Mouse (Mus musculus) ovary, postnatal 36 days (tissue): ENCODE data around the gene Arsg.

ENCODE experiments used
- DNase-seq: peaks from one replicate; pipeline ENCODE4 v3.0.0; 2022; ENCODE audit warnings: low spot score, mixed read lengths

Gene Arsg

DNA sequence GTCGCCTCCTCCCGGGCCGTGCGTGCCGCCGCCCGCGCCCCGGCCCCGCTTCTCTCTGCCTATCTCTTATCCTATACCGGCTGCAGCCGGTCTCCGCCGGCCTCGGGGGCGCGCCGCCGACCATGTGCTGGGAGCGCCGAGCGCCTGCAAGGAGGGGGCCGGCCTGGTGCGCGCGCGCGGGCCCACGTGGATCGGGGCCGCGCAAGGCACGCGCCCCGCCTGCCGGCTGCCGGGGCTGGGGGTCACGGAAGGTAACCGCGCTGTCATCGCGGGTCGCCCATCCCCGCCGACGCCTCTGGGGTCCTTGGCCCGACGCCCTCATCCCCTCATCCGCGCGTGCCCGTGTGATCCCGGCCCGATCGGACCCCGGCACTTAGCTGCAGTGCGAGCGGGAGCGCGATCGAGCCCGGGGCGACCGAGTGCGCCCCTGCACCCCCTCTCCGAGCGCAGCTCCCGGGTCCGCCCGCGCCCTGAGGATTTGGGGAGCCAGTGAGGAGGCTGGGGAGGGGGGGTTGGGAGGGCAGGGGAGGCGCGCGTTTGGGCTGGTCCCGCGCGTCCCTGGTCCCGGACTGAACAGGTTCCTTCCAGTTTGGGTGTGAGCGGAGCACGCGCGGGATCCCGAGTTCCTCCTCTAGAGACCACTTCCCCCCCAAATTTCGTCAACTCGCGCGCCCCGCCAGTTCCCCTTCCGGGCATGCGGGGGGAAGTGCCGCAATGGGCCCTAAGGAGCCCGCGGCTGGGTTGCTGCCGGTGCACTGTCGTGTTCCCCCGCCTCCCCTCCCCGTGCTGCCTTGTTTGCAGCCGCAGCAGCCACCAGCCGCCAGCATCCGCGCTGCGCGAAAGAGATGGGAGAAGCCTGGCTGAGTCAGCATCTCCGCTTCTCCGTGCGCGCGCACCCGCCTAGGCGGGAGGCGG lies at the start of gene Arsg, which contains the start of gene Slc16a6:
Arsg (plus strand) TSS at position 204 of the 915 bp plus-strand sequence.
Slc16a6 (minus strand) TSS at position 428 of the 915 bp plus-strand sequence.
- DNase-seq = peak; percentile 81

DNA sequence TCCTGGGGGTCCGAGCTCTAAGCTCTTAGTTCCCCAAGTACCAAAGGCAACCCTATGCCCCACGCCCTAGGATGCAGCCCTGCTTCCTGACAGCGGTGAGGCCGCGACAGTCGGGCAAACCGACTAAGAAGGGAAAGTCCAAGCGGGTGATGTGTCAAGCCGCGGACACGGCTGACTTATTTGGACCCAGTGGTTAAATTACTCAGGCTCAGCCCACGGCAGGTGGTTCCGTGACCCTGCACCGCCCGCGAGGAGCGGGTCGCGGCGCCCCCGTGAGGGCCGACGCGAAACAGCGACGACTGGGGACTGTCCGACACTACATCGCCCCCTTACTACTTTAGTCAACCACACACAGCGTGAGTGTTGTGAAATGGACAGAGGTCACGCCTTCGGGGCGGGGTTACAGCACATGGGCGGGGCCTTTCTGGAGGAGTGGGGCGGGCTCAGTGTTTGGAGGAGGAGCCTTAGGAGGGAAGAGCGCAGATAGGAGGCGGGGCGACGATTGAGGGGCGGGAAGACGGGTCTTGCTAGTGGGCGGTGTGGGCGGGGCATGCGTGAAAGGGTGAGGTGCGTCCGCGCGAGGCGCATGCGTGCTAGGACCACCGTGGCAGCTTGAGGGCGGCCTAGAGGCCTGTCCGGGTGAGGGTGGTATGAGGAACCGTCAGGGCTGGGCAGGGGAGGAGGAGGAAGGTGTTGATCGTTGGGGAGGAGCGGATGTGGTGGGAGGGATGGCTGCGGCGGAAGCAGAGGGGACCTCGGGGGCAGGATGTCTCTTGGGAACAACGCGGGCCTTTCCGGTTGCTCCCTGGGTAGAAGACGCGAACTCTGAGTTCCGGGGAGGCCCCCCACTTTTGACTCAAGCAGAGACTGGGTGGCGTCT lies 47.5 kb upstream of the Arsg start, which contains the start of gene Amz2:
Amz2 (plus strand) TSS at position 555 of the 880 bp plus-strand sequence.
- peak; percentile 100 for DNase-seq

DNA sequence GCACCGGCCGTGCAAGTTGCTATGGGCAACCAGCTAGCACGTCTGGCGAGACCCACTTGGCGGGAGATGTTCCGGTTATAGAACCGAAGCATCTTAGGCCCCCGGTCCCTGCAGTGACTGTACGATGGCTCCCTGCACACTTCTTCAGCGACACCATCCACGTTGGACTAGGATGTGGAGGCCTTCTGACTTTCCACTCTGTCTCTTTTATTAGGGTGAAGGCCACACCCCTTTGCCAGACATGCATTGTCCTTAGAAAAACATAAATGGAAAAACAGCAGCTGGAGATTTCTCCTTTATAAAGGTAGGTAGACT lies 46.9 kb upstream of the Arsg start:
- DNase-seq = no peak

DNA sequence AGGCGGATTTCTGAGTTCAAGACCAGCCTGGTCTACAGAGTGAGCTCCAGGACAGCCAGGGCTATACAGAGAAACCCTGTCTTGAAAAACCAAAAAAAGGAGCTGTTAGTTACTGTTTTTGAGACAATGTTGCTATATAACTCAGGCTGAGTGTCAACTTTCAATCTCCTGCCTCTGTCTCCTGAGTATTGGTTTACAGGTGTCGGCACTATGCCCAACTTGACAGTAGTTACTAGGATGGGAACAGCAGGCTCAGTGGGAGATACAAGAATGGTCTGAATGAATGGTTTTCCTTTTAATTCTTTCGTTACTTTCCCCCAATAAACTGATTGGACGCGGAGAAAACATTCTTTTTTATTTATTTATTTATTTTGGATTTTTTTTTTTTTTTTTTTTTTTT lies 45.8 kb upstream of the Arsg start:
- no peak for DNase-seq

DNA sequence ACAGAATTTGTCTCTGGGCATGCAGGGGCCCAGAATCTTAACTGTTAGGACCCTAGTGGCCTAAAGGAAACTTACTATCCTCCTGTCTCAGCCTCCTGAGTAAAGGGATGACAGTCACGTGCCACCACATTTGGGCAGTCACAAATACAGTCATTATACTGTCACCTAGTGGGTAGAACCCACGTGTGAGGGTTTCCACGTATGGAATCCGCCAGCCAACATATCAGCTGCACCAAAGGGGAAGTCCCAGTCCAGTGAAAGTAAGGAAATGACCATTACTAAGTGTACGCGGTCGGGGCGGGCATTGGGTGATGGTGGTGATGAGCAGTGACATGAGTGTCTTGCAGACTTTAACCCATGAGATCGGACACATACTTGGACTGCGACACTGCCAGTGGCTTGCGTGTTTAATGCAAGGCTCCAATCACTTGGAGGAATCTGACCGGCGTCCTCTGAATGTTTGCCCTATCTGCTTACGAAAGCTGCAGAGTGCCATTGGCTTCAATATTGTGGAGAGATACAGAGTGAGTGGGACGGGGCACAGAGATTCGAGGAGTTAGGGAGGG lies 38.9 kb upstream of the Arsg start:
- no peak for DNase-seq

DNA sequence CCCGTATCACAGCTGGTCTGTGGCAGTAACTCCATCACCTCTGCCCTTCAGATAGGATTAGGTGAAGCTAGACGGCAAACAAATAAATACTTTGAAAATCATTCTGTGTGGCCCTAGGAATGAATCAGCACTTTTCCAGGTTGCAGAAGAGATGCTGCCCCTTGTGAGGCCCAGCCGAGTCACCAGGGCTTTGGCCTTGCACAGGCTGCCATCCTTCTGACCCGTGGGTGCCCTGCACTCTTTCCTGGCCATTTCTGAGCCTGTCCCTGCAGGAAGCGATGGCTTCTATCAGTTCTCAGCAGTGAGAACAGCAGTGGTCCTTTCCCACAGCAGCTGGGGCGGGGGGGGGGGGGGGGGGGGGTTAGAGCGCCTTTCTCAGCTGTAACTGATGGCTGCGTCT lies 36.3 kb upstream of the Arsg start:
- DNase-seq = no peak

DNA sequence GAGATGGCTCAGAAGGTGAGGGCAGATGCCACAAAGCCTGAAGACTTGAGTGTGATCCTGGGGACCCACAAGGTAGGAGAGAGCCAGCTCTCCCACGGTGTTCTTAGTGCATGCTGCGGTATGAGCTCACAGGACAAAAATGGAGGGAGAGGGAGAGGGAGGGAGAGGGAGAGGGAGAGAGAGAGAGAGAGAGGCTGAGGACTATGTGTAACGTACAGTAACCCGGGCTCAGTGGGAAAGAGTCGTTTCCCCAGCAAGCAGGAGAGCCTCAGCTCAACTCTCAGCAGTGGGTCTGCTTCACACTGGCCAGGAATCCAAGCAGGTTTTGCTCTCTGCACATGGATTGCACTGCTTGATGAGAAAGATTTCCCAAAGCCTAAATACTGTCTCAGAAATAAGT lies 34.0 kb upstream of the Arsg start:
- DNase-seq = no peak

DNA sequence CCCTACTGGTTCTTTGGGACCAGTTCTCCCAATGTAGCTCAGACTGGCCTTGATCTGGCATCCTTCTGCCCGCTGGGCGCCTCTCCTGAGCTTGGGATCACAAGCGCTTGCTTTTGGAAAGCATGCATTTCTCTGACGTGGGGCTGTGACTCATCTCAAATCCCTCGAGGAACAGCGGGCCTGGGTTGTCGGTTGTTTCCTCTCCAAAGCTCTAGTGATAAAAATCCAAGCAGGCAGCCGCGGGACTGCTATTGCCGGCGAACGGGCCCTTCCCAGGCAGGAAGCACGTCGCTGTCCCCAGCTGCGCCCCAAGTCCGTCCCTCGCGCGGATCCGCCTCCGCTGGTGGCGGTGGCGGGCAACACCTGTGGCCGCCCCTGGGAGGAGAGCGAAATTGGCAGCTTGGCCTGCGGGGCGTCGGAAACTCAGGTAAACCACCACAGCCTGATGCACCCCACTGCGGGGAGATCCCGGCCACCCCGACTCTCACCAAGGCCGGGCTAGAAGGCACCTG lies 33.3 kb upstream of the Arsg start:
- peak; percentile 74 for DNase-seq

DNA sequence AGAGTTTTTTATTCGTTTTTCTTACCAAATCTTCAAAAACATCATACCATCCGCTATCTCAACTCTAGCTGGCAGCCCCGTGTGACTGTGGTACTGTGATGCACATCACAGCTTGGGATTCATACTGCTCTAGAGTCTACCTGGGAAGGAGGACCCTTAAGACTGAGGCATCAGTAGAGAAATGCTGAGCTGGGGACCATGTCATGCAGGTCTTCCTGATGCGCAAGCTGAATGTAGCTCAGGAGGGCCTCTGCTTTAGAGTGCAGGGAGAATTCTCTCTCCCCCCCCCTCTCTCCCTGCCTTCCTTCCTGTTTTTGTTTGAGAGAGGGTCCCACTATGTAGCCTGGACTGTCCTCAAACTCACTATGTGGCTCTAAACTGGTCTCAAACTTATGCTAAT lies 32.5 kb upstream of the Arsg start:
- no peak for DNase-seq

DNA sequence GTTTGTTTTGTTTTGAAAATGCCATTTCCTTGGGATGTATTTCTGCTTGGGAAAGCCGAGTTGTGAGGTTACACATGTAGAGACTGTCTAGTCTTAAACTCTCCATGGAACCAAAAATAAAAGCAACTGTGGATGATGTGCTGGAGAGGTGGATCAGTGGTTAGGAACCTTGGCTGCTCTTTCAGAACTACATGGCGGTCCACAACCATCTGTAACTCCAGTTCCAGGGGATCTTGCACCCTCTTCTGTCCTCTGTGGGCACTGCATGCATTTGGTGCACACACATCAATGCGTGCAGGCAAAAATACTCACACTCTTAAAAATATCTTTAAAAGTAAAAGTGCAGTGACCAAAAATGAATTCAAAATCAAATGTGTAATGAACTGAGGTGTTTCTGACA lies 32.1 kb upstream of the Arsg start:
- DNase-seq = no peak

DNA sequence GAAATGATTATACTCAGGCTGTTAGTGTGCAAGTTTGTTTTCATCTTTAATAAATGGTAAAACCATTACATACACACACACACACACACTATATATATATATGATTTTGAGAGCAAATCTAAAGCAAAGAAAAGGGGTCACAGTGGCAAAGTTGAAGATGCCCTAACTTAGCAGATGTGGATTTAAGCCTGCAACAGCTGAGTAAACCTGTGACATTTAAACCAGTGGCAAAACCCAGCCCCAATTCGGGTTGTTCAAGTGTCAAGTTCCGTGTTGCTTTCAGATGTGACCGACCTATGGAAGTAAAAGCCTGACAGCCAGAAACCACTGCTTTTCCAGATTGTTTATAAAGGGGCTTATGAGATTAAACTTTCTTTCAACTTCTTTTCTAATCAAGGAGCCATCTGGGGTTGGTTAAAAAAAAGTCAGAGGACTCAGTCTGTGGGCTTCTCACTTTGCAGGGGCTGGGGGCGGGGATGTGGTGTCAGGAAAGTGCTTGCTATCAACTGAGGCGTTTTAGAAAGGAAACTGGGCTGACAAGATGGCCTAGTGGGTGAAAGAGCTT lies 30.9 kb upstream of the Arsg start:
- no peak for DNase-seq

DNA sequence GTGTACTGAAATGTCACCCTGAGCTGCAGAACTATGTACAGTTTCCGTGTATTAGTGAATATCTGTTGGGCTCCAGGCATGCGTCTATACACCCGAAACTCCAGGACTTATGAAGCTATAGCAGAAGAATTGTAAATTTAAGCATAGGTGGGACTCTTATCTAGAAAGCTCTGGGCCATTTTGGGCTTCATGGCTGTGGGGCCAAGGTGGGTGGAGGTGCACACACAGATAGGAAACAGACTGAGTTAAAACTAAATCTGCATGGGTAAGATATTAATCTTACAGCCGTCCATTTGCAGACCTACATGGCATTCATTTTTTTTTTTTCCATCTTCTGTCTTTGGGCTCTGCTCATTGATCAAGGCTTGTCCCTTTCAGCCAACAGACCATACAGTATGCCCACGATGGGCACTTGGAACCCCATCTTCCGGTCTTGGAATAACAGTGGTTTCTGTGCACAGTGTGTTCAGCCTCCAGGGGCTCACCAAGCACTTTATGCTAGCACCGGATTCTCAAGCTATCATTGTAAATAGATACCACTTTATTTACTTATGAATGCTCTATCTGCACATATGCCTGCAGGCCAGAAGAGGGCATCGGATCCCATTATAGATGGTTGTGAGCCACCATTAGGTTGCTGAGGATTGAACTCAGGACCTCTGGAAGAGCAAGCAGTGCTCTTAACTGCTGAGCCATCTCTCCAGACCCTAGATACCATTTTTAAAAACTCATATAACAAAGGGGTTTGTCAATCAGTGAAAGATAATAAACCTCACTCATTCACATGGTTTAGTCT lies 29.5 kb upstream of the Arsg start:
- DNase-seq = no peak

DNA sequence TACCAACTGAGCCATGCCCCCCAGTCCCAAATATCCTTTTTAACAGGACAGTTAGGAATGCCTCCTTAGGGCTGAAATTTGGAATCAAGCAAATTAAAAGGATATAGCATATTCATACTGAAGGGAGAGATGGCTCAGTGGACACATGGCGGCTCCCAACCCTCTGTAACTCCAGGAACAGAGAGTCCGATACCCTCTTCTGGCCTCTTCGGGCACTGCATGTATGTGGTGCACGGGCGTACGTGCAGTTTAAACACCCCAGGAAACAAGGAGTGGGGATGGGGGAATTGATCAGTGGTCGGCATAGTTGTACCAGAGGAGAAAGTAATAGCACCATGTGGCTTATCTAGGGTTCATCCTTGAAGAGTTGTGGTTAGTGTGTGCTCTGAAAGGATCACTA lies 28.6 kb upstream of the Arsg start:
- peak; percentile 29 for DNase-seq

DNA sequence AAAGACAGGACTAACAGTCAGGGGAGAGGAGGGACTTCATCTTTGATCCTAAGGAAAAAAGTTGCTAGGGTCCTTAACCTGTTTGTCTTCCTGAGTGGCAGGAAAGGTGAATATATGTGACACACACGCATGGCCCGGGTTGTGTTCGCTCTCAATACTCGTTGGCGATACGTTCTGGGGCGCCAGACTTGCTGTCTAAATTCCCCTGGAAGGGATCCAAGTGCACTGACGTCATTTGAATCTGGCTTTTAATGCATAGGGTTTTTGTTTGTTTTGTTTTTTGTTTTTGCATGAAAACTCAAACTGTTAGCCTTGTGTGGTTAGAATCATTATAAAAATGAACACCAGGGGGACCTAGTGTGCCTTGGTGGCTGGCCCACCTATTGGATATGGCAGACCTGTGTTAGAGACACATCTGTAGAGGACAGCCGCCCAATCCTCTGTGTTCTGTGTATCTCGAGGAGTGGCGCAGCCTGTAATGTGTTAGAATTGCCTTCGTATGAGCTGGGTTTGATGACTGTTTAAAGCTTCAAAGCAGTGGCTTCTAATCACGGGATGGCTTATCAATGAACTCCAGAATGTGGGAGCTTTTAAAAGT lies 27.6 kb upstream of the Arsg start:
- DNase-seq = no peak

DNA sequence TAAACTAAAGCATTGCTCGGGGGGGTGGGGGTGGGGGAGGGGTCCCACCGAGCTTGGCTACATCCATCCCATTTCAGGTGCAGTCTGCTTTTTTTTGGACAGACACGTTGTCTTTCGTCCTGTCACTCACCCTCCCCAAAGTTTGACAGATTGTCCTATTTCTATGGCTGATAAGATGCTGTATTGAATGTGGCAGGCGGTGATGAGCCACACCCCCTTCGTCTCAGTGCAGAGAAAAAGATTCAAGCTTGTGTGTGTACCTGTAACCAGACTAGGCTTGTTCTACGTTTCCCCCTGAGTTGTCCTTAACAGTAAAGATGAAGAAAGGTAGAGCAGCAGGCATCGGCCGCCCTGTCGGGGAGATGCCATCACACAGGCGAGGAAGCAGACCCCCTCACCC lies 22.0 kb upstream of the Arsg start:
- DNase-seq = no peak

DNA sequence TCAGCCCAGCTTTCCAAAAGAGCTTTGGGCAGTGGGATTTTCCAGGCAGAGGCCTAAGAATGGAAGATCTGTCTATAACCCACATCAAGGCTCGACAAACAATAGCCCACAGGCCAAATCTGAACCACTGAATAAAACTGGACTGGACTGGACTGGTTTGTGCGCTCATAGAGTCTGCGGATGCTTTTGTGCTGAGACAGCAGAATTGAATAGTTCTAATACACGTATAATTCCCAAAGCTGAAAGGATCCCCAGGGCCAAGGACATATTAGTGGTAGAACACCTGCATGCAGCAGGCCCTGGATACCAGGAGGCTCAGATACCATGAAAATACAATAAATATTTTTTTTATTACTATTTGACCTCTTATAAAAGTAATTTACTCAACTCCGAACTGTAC lies 16.9 kb upstream of the Arsg start:
- DNase-seq = no peak

DNA sequence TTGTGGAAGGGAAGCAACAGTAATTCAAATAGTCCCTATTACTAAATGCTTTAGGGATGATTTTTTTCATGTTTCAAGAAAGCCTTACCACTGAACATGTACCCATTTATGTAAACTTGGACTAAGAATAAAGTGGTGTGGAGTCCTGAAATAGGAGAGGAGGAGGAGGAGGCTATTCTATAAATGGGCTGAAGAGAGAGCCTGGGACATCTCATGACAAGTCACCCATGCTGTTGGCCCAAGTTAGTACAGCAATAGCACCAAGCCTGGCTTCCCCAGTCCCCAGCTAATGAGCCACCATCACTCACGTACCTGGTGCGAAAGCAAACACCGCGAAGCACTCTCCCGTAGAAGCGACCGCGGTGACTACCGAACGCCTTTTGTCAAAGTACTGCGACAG lies 15.0 kb upstream of the Arsg start:
- no peak for DNase-seq

DNA sequence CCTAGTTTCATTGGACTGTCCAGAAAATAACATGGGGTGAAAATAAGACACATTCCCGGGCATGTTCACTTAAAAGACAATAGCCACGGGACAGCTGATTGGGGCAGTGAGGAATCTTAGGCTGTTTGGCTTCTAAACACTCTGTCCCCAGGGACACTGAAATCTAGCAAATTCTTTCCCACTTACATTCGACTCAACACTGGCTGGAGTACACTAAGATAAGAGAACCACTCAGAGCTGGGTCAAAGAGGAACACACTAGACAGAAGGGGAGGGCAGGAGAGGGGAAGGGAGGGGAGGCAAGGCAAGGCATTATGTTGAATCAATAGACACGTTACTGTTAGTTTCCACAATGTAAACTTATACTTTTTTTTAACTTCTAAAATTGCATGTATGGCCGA lies 12.6 kb upstream of the Arsg start:
- no peak for DNase-seq

DNA sequence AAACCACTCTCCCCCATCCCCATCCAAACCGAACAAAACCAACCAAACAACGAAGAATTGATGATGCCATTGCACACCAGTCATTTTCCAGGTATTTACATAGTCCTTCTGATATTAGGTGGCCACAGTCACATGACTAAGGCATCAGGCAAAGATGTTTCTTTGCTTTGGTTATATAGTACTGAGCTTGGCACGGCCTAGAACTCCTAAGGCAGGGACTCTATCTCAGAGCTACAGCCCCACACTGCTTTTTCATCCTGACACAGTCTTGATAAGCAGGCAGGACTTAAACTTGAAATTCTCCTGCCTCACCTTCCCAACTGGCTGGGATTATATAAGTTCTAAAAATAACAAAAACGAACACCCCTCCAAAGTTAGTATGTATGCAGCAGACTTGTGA lies 8.1 kb upstream of the Arsg start:
- no peak for DNase-seq

DNA sequence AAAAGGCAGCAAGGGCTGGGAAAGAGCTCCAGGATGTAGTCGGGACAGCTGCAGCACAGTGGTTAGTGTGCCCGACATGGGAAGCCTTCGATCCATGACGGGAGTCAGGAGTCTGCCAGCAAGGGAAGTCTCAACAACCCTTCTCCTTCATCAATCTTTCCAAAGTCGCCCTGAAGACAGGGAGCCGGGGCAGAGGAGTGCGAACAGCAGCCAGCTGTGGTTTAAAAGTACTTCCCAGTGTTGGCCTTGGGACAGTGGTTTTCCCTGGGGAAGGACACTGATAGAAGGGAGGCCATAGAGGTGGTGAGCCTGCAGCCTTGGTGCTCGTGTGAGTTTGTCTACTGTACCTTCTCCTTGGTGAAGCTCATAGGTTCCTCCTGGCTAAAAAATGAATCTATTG lies 6.2 kb upstream of the Arsg start:
- DNase-seq = no peak

DNA sequence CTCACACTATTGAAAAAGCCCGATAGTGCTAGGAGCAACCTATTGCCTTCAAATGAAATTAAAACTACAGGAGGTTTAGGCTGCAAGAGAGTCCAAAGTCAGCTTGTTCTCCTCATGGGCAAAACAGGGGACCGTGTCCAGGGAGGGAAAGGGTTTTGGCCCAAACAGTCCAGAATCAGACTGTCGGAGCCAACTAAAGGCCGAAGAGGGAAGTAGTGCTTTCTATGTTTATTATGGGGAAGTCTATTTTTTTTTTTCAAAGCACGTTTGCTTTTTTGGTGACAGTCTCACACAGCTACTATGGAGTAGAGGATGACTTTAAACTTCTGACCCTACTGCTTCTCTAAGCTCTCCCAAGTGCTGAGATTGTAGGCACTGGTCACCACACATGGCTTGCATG lies 5.0 kb upstream of the Arsg start:
- no peak for DNase-seq
